Mouse (Mus musculus) spleen, embryonic (tissue): Measurements from ENCODE around the gene Mmp24.

Experiments used
- CTCF ChIA-PET: fragments of 350-600 bp; sonication (Branson Sonifier 250); formaldehyde crosslinking; loops from one replicate; lab custom pipeline; 2022; lab: Charles Lee

The Mmp24 gene

DNA sequence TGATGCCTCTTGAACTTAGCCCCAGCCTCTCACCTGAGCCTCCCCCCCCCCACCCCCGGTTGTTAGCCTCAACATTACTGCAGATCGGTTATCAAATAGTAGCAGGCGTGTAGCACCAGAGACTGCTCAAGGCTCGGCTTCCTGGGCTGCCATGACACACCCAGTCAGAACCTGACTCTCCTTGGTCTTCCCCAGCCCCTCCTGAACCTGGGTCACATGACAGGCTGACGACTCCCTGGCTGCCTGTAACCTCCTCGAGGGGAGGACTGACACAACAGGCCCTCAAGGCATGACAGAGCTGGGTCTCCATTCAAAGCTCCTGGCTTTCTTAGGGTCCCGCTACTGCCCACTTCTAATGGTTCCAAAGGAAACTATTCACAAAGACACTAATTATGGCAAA is 74.3 kb downstream of the Mmp24 start:
- CTCF ChIA-PET = interaction anchor here (0.6 kb wide), 1 partner anchor 320 kb away, joined by 3 read pairs; no protein-coding TSS in a partner anchor

DNA sequence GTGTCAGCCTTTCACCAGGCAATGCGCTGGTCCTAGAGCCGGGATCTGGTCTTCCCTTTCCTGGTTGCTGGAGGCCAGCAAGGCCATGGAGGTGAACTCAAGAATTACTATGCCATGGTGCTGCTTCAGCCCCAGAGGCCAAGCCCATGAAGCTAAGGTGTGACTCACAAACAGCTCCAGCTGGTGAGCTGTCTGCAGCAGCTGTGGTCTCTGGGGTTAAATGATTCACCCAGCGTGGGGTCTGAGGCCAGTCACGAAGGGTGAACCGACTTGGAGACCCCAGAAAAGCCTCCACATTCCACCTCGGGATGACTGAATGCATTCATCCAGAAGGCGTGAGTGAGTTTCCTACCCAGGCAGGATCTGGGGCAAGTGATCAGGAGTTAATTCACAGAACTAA is 75.0 kb downstream of the Mmp24 start:
- CTCF ChIA-PET = interaction anchor here (0.6 kb wide), 1 partner anchor 342 kb away, joined by 3 read pairs; no protein-coding TSS in a partner anchor

DNA sequence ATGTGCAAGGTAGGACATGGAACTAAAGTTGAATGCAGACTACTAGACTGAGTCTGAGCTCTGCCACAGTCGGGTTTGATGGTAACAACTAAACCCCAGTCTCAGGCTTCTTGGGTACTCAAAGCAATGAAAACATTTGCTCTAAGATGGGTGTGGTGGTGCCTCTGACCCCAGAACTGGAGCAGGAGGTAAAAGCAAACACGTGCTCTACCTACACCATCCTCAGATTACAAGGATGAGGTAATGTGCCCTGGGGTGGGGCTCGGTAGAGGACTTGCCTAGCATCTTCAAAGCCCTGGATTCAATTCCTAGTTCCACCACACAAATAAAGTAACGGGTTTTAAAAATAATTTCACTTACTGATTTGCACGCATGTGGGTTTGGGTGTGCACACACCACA is 77.4 kb downstream of the Mmp24 start:
- CTCF ChIA-PET = no interaction called here

DNA sequence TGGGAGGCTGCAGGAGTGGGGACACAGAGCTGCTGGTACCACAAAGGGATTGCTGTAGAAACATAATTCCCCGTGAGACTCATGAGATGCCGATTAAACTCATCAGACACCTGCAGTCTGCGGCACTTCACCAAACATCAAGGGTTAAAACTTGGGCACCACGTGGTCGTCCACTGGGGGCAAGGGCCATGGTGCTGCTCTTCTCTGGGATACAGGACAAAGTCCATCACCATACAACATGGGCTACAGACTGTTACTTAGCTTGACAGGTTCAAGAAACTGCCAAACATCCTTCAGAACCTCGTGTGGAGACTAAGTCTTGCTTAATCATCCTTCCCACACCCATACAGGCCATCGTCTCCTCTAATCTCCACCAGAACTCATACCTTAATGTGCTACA is 85.0 kb downstream of the Mmp24 start:
- CTCF ChIA-PET = no interaction called here

DNA sequence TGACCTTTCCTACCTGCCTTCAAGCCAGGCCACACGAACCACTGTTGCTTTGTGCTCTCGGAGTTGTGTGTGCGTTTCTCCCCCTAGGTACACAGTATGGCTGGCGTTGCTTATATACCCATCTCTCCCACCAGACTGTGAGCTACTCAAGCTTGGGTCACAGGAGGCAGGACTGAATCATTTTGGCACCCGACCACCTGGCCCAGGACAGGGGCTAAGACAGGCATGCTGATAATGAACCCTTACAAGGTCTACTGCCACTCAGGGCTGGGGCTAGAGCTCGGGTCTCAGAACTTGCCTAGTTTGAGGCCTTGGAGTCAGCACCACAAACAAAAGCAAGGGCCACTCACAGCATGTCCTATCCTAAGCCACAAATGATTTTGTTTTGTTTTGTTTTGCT is 86.4 kb downstream of the Mmp24 start:
- CTCF ChIA-PET = no interaction called here

DNA sequence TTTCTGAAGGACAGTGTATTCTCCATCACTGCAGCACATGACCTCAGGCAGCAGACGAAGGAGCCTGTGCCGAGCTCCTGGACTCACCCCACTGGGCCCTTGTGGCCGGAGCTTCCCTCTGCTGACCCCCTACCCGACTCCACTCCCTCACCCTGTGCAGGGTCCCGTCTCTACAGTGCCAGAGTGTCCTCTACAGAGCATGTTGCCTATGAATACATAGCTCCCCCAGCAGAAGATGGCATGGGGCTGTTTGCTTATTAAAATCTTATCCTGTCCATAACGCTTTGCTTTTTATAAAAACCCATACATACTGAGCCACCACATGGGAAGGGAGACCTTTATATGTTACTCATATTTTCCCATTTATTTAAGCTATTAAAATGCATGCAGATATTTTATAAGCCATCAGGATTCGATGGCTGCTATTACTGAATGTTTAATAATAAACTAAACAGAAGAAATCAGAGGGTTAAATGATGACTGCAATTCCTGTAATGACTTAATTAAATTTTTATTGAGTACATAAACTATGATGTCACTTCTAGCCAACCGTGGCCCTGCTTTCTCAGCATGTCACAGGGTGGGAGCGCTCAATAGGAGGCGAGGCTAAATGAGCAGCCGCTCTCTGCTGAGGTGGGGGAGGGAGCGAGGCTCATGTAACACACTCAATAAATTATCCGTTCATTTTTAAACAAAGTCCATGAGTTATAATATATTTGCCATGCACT is 87.6 kb downstream of the Mmp24 start:
- CTCF ChIA-PET = no interaction called here

DNA sequence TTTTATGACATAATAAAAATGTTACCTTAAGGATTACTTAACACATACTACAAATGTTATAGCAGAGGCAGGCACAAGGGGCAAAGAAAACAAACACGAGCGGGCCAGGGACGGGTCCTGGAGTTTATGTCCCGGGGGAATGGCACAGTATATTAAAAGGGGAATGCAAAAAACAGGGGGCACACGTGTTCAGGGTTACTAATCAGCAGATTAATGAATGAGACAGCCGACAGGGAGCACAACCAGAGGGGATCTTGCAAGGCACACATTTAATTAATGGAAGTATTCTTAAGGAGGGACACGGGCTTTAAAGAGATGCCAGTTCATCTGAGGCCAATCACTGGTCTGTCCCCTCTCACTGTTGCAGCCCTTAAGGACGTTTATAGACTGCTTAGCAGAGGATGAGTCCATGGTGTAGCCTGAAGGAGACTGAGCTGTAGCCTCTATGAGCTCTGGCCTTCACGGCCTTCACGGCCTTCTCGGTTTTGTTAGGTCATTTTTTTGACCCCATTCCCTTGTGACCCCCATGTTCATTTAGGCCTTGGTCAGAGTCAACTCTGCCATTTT is 88.2 kb downstream of the Mmp24 start:
- CTCF ChIA-PET = interaction anchor here (0.7 kb wide), 1 partner anchor 9 kb away, joined by 14 read pairs; no protein-coding TSS in a partner anchor
